In the genomic region with DNA sequence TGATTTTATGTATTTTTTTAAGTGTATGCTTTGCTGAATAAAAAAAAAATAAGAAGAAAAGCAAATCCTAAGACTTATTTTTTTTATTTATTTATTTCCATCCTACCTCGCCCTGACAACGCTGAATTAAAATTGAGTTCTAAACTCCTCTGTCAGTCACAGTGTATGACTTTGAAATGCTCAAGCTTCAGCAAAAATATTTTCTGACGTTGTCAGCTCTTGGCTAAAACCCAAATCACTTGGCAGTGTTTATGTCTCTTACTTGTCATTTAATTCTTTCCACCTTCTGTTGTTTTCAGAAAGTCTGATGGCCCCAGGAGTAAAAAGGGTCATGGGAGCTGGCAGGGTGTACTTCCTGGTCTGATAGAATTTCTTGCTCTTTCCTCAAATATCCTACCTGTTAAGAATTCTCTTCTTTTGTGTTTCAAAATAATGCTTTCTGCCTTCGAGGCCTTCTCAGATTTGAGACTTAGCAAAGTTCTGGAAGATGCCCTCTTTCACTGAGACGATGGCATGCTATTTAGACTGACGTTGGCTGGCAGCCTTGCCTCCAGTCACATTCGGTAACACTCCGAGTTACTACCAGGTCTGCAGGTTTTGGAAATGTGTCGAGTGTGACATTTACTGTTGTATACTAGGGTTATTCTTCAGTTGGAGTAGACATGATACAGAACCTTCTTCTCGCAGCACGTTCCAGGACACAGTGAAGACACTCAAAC, we compare ENCODE assay signal across 22 mouse cellular contexts.
DNase-seq lines count a peak whose midpoint lies in the region; ATAC-seq lines count a peak whose summit lies in the region.
"Had no signal": no experiment of that assay in that cellular context is flagged by ENCODE, and none has a peak within 500 bp of the region (broad histone marks: within the 10 kb centered on the region; RNA-seq: fewer than 3 reads in every experiment).

No protein-coding gene starts in this region.

- DNase-seq in embryonic facial prominence, embryonic 10.5 days (ENCODE audit: low spot score) = no peak
- DNase-seq in heart, postnatal 10 days = peak; percentile 40 to 46
- DNase-seq in heart, postnatal 36 days = no peak
- peak; percentile 22 for DNase-seq in CD4-positive helper T cell, adult 2 months (ENCODE audit: low read depth, low spot score)
- no peak for DNase-seq in Muller cell, postnatal 12 days (ENCODE audit: inconsistent ontology term)
- no peak for DNase-seq in kidney, adult 8-10 months
- DNase-seq: cerebellum, adult 11 months; cerebellum, postnatal 14 days; gastrocnemius, postnatal 14 days; kidney, adult 11 months; kidney, postnatal 25 days; lung, postnatal 36 days; right cerebral cortex, postnatal 4 days; thymus, postnatal 36 days had no signal

- H3K4me1 ChIP-seq in embryonic facial prominence, embryonic 12.5 days = peaks cover 19% of the 10 kb centered on the region
- H3K4me1 ChIP-seq in embryonic facial prominence, embryonic 10.5 days = peaks cover 17% of the 10 kb centered on the region
- peaks cover 19% of the 10 kb centered on the region for H3K4me1 ChIP-seq in embryonic facial prominence, embryonic 15.5 days
- H3K4me1 ChIP-seq: liver, embryonic 15.5 days; midbrain, embryonic 12.5 days had no signal

- H3K9ac ChIP-seq in embryonic facial prominence, embryonic 12.5 days = no peak overlapping the region
- H3K9ac ChIP-seq in embryonic facial prominence, embryonic 15.5 days = no peak overlapping the region
- H3K9ac ChIP-seq: hindbrain, embryonic 14.5 days; liver, embryonic 15.5 days; midbrain, embryonic 12.5 days; neural tube, embryonic 15.5 days had no signal

- intact Hi-C loops in heart, postnatal 10 days (cut with DNase I) = no loop called here
- intact Hi-C loops in heart, postnatal 36 days (cut with DNase I) = no loop called here

- no peak overlapping the region for H3K4me3 ChIP-seq in embryonic facial prominence, embryonic 12.5 days
- H3K4me3 ChIP-seq in embryonic facial prominence, embryonic 10.5 days = no peak overlapping the region
- H3K4me3 ChIP-seq in embryonic facial prominence, embryonic 15.5 days (replicated peaks) = no peak overlapping the region
- H3K4me3 ChIP-seq: left cerebral cortex, adult 2 months; liver, embryonic 15.5 days; midbrain, embryonic 12.5 days; myocyte; neural tube, embryonic 15.5 days had no signal

- no peaks in the 10 kb centered on the region; the same call in 1 of the 2 replicates for H3K27me3 ChIP-seq in embryonic facial prominence, embryonic 12.5 days
- H3K27me3 ChIP-seq in embryonic facial prominence, embryonic 10.5 days (replicated peaks; ENCODE audit: low read depth, poor library complexity, severe bottlenecking) = no peaks in the 10 kb centered on the region
- H3K27me3 ChIP-seq in embryonic facial prominence, embryonic 15.5 days = no peaks in the 10 kb centered on the region
- H3K27me3 ChIP-seq: liver, embryonic 15.5 days; midbrain, embryonic 12.5 days; neural tube, embryonic 15.5 days had no signal

- 67% methylated on average over 11 of the region's 11 CpGs for WGBS in embryonic facial prominence, embryonic 12.5 days
- WGBS in embryonic facial prominence, embryonic 10.5 days = 77% methylated on average over 11 of the region's 11 CpGs
- WGBS in embryonic facial prominence, embryonic 15.5 days = 47% methylated on average over 11 of the region's 11 CpGs

- ATAC-seq in embryonic facial prominence, embryonic 12.5 days (ENCODE audit: insufficient number of reproducible peaks, insufficient read depth, low FRiP score, low TSS enrichment) = no peak
- ATAC-seq in embryonic facial prominence, embryonic 15.5 days (ENCODE audit: insufficient number of reproducible peaks, low FRiP score, low TSS enrichment, low read depth) = no peak

- peak overlapping the region; percentile 50; the same call in 1 of the 2 replicates for H3K27ac ChIP-seq in embryonic facial prominence, embryonic 12.5 days
- H3K27ac ChIP-seq in embryonic facial prominence, embryonic 10.5 days (replicated peaks) = no peak overlapping the region
- peak overlapping the region; percentile 77 for H3K27ac ChIP-seq in embryonic facial prominence, embryonic 15.5 days (replicated peaks)
- H3K27ac ChIP-seq: hindbrain, embryonic 14.5 days; left cerebral cortex, adult 2 months; liver, embryonic 15.5 days; midbrain, embryonic 12.5 days; neural tube, embryonic 15.5 days had no signal

- no peaks in the 10 kb centered on the region for H3K36me3 ChIP-seq in embryonic facial prominence, embryonic 12.5 days
- no peaks in the 10 kb centered on the region for H3K36me3 ChIP-seq in embryonic facial prominence, embryonic 10.5 days (replicated peaks)
- H3K36me3 ChIP-seq in embryonic facial prominence, embryonic 15.5 days = no peaks in the 10 kb centered on the region
- H3K36me3 ChIP-seq: liver, embryonic 15.5 days; midbrain, embryonic 12.5 days; neural tube, embryonic 15.5 days had no signal

- no peak overlapping the region for H3K4me2 ChIP-seq in embryonic facial prominence, embryonic 12.5 days (replicated peaks)
- no peak overlapping the region for H3K4me2 ChIP-seq in embryonic facial prominence, embryonic 15.5 days (replicated peaks)
- H3K4me2 ChIP-seq: hindbrain, embryonic 14.5 days; liver, embryonic 15.5 days; midbrain, embryonic 12.5 days; neural tube, embryonic 15.5 days had no signal

- H3K9me3 ChIP-seq in embryonic facial prominence, embryonic 12.5 days = no peaks in the 10 kb centered on the region
- H3K9me3 ChIP-seq in embryonic facial prominence, embryonic 10.5 days = no peaks in the 10 kb centered on the region
- no peaks in the 10 kb centered on the region for H3K9me3 ChIP-seq in embryonic facial prominence, embryonic 15.5 days (replicated peaks)
- H3K9me3 ChIP-seq: liver, embryonic 15.5 days; midbrain, embryonic 12.5 days; neural tube, embryonic 15.5 days had no signal

Comparison
In these comparisons a context has a peak if more than half of its experiments do, and no peak if none do; other contexts are left out.
1. DNase-seq: peak in heart, postnatal 10 days (2 of 2) and CD4-positive helper T cell, adult 2 months (single experiment); none in embryonic facial prominence, embryonic 10.5 days (single experiment), heart, postnatal 36 days (0 of 2), Muller cell, postnatal 12 days (single experiment) and kidney, adult 8-10 months (0 of 2).